Mouse (Mus musculus): ENCODE results near the gene Sema3f.
A peak's percentile ranks its signal among the peaks of the same experiment; 100 is the strongest.

Gene Sema3f

DNA sequence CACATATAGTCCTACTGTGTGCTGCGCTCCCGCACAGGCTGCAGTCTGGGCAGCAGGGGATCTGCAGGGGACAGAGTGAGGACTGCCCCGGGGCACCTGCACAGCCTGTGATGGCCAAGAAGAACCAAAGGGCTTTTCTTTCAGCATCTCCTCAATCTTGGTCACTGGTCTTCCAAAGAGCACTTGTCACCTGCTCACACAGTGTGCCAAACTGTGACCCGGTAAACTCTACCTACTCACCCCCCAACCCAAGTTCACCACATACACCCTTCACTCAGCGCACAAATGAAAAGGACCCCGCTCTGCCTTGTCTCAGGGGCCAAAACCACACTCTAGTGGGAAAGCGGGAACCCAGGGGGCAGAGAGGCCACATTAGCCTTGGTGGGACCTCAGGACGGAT, 78.4 kb downstream of the Sema3f start:
- peak; percentile 30 for DNase-seq
